Mouse (Mus musculus) E14TG2a.4 (cell line): ENCODE results near the gene Hnrnpa0.

ENCODE experiments used
- CTCF ChIP-seq: conservative IDR thresholded peaks from 2 replicates; pipeline ENCODE4 v1.5.1; 2014; ENCODE audit warnings: low read length
- NANOG ChIP-seq: IDR thresholded peaks from 2 replicates; pipeline ENCODE4 v1.6.1; 2014; ENCODE audit warnings: borderline replicate concordance, low read length, mixed read lengths
- POU5F1 ChIP-seq: IDR thresholded peaks from 2 replicates; pipeline ENCODE4 v1.6.1; 2014; ENCODE audit warnings: low read length, borderline replicate concordance

- TF ChIP-seq CTCF (no peak), NANOG (no peak), POU5F1 (no peak)
Measured at GRCm38 (mm10) chr13:58116801-58117200, 11.6 kb downstream of the Hnrnpa0 start.
